Mouse (Mus musculus): ENCODE measurements around the gene Inpp5b. TPM values are rescaled to one million over a fixed set of nuclear protein-coding genes. Genes with fewer than 3 reads are reported as not detected.

The Inpp5b gene
- polyA plus RNA-seq, 1 experiment = 25.1 TPM

GRCm38 (mm10) chr4:124765802-124766565, 24.3 kb downstream of the Inpp5b start:
- TF ChIP-seq MAX (IDR thresholded peaks at IDR 0.05; ENCODE audit: low read depth) = no peak
- TF ChIP-seq REST (IDR thresholded peaks at IDR 0.05; ENCODE audit: insufficient read depth, insufficient read length) = no peak
- no peak for TF ChIP-seq MYOD1 (IDR thresholded peaks at IDR 0.05; ENCODE audit: control insufficient read depth in 1 of 3, insufficient read length in 2 of 3, low read depth in 2 of 3)
- no peak for TF ChIP-seq POLR2AphosphoS2 (IDR thresholded peaks at IDR 0.05; ENCODE audit: insufficient read length, low read depth)
- no peak for TF ChIP-seq MYOG (IDR thresholded peaks at IDR 0.05; ENCODE audit: control insufficient read depth in 1 of 3, insufficient read depth in 1 of 3, insufficient read length in 2 of 3, low read depth in 2 of 3)
- no peak for TF ChIP-seq TCF3 (IDR thresholded peaks at IDR 0.05; ENCODE audit: insufficient read length, low read depth)
- no peak for TF ChIP-seq POLR2A (IDR thresholded peaks at IDR 0.05; ENCODE audit: insufficient read length, low read depth)
- TF ChIP-seq SRF (IDR thresholded peaks at IDR 0.05; ENCODE audit: control insufficient read depth, insufficient read length, low read depth) = no peak
- TF ChIP-seq CEBPB (IDR thresholded peaks at IDR 0.05; ENCODE audit: insufficient read depth, poor library complexity, severe bottlenecking) = no peak
- TF ChIP-seq USF1 (IDR thresholded peaks at IDR 0.05; ENCODE audit: low read depth) = no peak
- no peak for TF ChIP-seq E2F4 (IDR thresholded peaks at IDR 0.05; ENCODE audit: insufficient read depth)
- no peak for TF ChIP-seq TCF12 (IDR thresholded peaks at IDR 0.05; ENCODE audit: insufficient read depth, poor library complexity, severe bottlenecking)
- Histone ChIP-seq H3K36me3 (ENCODE audit: control insufficient read depth, insufficient read depth) (peaks cover 3% of the 10 kb centered on the region), H3ac (ENCODE audit: control insufficient read depth, insufficient read length) (no peak overlapping the region), H3K27me3 (ENCODE audit: control insufficient read depth, insufficient read depth, insufficient read length) (no peaks in the 10 kb centered on the region), H3K79me2 (ENCODE audit: control insufficient read depth, insufficient read depth) (peaks cover 61% of the 10 kb centered on the region), H3K4me2 (ENCODE audit: low read depth) (no peak overlapping the region), H3K4me3 (no peak overlapping the region)

- Histone ChIP-seq H3K4me3 (no peak overlapping the region), H3ac (ENCODE audit: control insufficient read depth, insufficient read length) (no peak overlapping the region), H3K36me3 (ENCODE audit: control insufficient read depth, insufficient read depth) (peaks cover 3% of the 10 kb centered on the region), H3K79me2 (ENCODE audit: control insufficient read depth, insufficient read depth) (peaks cover 62% of the 10 kb centered on the region), H3K27me3 (ENCODE audit: control insufficient read depth, insufficient read depth, insufficient read length) (no peaks in the 10 kb centered on the region), H3K4me2 (ENCODE audit: low read depth) (no peak overlapping the region)
- TF ChIP-seq TCF12 (IDR thresholded peaks at IDR 0.05; ENCODE audit: insufficient read depth, poor library complexity, severe bottlenecking) (no peak), POLR2A (IDR thresholded peaks at IDR 0.05; ENCODE audit: insufficient read length, low read depth) (no peak), MAX (IDR thresholded peaks at IDR 0.05; ENCODE audit: low read depth) (no peak), REST (IDR thresholded peaks at IDR 0.05; ENCODE audit: insufficient read depth, insufficient read length) (no peak), MYOD1 (IDR thresholded peaks at IDR 0.05; ENCODE audit: control insufficient read depth in 1 of 3, insufficient read length in 2 of 3, low read depth in 2 of 3) (no peak), SRF (IDR thresholded peaks at IDR 0.05; ENCODE audit: control insufficient read depth, insufficient read length, low read depth) (no peak), CEBPB (IDR thresholded peaks at IDR 0.05; ENCODE audit: insufficient read depth, poor library complexity, severe bottlenecking) (no peak), POLR2AphosphoS2 (IDR thresholded peaks at IDR 0.05; ENCODE audit: insufficient read length, low read depth) (no peak), E2F4 (IDR thresholded peaks at IDR 0.05; ENCODE audit: insufficient read depth) (no peak), TCF3 (IDR thresholded peaks at IDR 0.05; ENCODE audit: insufficient read length, low read depth) (no peak), USF1 (IDR thresholded peaks at IDR 0.05; ENCODE audit: low read depth) (no peak), MYOG (IDR thresholded peaks at IDR 0.05; ENCODE audit: control insufficient read depth in 1 of 3, insufficient read depth in 1 of 3, insufficient read length in 2 of 3, low read depth in 2 of 3) (no peak)
These were observed 24.9 kb downstream of the Inpp5b start for GRCm38 (mm10) chr4:124766566-124766940.

- H3K36me3 ChIP-seq (ENCODE audit: control insufficient read depth, insufficient read depth) = peaks cover 3% of the 10 kb centered on the region
- H3K27me3 ChIP-seq (ENCODE audit: control insufficient read depth, insufficient read depth, insufficient read length) = no peaks in the 10 kb centered on the region
- no peak overlapping the region for H3ac ChIP-seq (ENCODE audit: control insufficient read depth, insufficient read length)
- H3K4me3 ChIP-seq = no peak overlapping the region
- TF ChIP-seq POLR2A (IDR thresholded peaks at IDR 0.05; ENCODE audit: insufficient read length, low read depth) (no peak), SRF (IDR thresholded peaks at IDR 0.05; ENCODE audit: control insufficient read depth, insufficient read length, low read depth) (no peak), TCF3 (IDR thresholded peaks at IDR 0.05; ENCODE audit: insufficient read length, low read depth) (no peak), MYOD1 (IDR thresholded peaks at IDR 0.05; ENCODE audit: control insufficient read depth in 1 of 3, insufficient read length in 2 of 3, low read depth in 2 of 3) (no peak), POLR2AphosphoS2 (IDR thresholded peaks at IDR 0.05; ENCODE audit: insufficient read length, low read depth) (no peak), E2F4 (IDR thresholded peaks at IDR 0.05; ENCODE audit: insufficient read depth) (no peak), TCF12 (IDR thresholded peaks at IDR 0.05; ENCODE audit: insufficient read depth, poor library complexity, severe bottlenecking) (no peak), USF1 (IDR thresholded peaks at IDR 0.05; ENCODE audit: low read depth) (no peak), MYOG (IDR thresholded peaks at IDR 0.05; ENCODE audit: control insufficient read depth in 1 of 3, insufficient read depth in 1 of 3, insufficient read length in 2 of 3, low read depth in 2 of 3) (no peak), MAX (IDR thresholded peaks at IDR 0.05; ENCODE audit: low read depth) (no peak), REST (IDR thresholded peaks at IDR 0.05; ENCODE audit: insufficient read depth, insufficient read length) (no peak), CEBPB (IDR thresholded peaks at IDR 0.05; ENCODE audit: insufficient read depth, poor library complexity, severe bottlenecking) (no peak)
- H3K4me2 ChIP-seq (ENCODE audit: low read depth) = no peak overlapping the region
- peaks cover 48% of the 10 kb centered on the region for H3K79me2 ChIP-seq (ENCODE audit: control insufficient read depth, insufficient read depth)
These were observed 27.4 kb downstream of the Inpp5b start for GRCm38 (mm10) chr4:124768963-124769591.

GRCm38 (mm10) chr4:124770624-124771023, 29.0 kb downstream of the Inpp5b start:
- no peak overlapping the region for H3ac ChIP-seq (ENCODE audit: control insufficient read depth, insufficient read length)

More at GRCm38 (mm10) chr4:124770624-124771023, 29.0 kb downstream of the Inpp5b start:
- TF ChIP-seq TCF3 (IDR thresholded peaks at IDR 0.05; ENCODE audit: insufficient read length, low read depth) (no peak), USF1 (IDR thresholded peaks at IDR 0.05; ENCODE audit: low read depth) (no peak), POLR2AphosphoS2 (IDR thresholded peaks at IDR 0.05; ENCODE audit: insufficient read length, low read depth) (no peak), MYOG (IDR thresholded peaks at IDR 0.05; ENCODE audit: control insufficient read depth in 1 of 3, insufficient read depth in 1 of 3, insufficient read length in 2 of 3, low read depth in 2 of 3) (no peak), MYOD1 (IDR thresholded peaks at IDR 0.05; ENCODE audit: control insufficient read depth in 1 of 3, insufficient read length in 2 of 3, low read depth in 2 of 3) (no peak), TCF12 (IDR thresholded peaks at IDR 0.05; ENCODE audit: insufficient read depth, poor library complexity, severe bottlenecking) (no peak), MAX (IDR thresholded peaks at IDR 0.05; ENCODE audit: low read depth) (no peak), E2F4 (IDR thresholded peaks at IDR 0.05; ENCODE audit: insufficient read depth) (no peak), POLR2A (IDR thresholded peaks at IDR 0.05; ENCODE audit: insufficient read length, low read depth) (no peak), REST (IDR thresholded peaks at IDR 0.05; ENCODE audit: insufficient read depth, insufficient read length) (no peak), SRF (IDR thresholded peaks at IDR 0.05; ENCODE audit: control insufficient read depth, insufficient read length, low read depth) (no peak), CEBPB (IDR thresholded peaks at IDR 0.05; ENCODE audit: insufficient read depth, poor library complexity, severe bottlenecking) (no peak)
- peaks cover 9% of the 10 kb centered on the region for H3K36me3 ChIP-seq (ENCODE audit: control insufficient read depth, insufficient read depth)
- peaks cover 34% of the 10 kb centered on the region for H3K79me2 ChIP-seq (ENCODE audit: control insufficient read depth, insufficient read depth)
- no peaks in the 10 kb centered on the region for H3K27me3 ChIP-seq (ENCODE audit: control insufficient read depth, insufficient read depth, insufficient read length)
- no peak overlapping the region for H3K4me3 ChIP-seq
- H3K4me2 ChIP-seq (ENCODE audit: low read depth) = no peak overlapping the region

Data from myocyte (in vitro differentiated cells).